8 mouse cellular contexts compared by ENCODE assay signal in the genomic region with DNA sequence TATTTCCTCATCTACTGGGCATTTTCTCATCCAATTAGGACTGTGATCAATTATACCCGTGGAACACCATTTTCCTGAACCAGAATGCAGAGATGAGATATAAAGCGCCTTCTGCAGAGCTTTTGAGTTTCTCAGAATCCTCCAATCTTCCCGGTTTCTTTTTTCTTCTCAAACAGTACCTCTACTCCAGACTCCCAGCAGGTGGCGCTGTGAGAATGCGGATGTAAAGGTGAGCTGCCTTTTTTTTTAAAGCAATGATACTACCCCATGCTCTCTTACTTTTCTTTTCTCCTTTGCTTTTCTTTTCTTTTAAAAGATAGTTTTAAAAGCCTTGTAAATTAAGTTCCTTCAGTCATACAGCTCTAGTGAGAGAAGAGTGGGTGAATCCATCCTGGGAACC.
A peak's percentile ranks its signal among the peaks of the same experiment; 100 is the strongest.
DNase-seq lines count a peak whose midpoint lies in the region; ATAC-seq and TF ChIP-seq lines count a peak whose summit lies in the region.

No protein-coding gene starts in this region.

- peak; percentile 90 for TF ChIP-seq CTCF in layer of hippocampus, adult 2 months (conservative IDR thresholded peaks at IDR 0.05)

- no peak overlapping the region for H3K27ac ChIP-seq in layer of hippocampus, adult 2 months

- ATAC-seq in erythroid progenitor cell, adult 5-6 weeks (replicated peaks; ENCODE audit: low FRiP score, poor library complexity, severe bottlenecking): no peak

- peak; percentile 6 to 17 for DNase-seq in B cell, adult 2 months
- peak; percentile 34 for DNase-seq in WW6 (ENCODE audit: low read depth, low spot score)
- peak; percentile 74 to 87 for DNase-seq in cerebellum, postnatal 25 days
- DNase-seq in gastrocnemius, adult 8-10 months (ENCODE audit: low spot score in 2 of 2): peak; percentile 4 to 6
- peak; percentile 59 to 82 for DNase-seq in layer of hippocampus, adult 2 months (ENCODE audit: low spot score in 2 of 2)
- DNase-seq in lung, postnatal 10 days: peak; percentile 61
- peak; percentile 94 for DNase-seq in right cerebral cortex, postnatal 14 days

- no peak overlapping the region for H3K4me3 ChIP-seq in layer of hippocampus, adult 2 months

Comparison
In these comparisons a context has a peak if more than half of its experiments do, and no peak if none do; other contexts are left out.
1. DNase-seq: peak in every context shown above with its lines; median percentile 94 in right cerebral cortex, postnatal 14 days; 80 in cerebellum, postnatal 25 days; 70 in layer of hippocampus, adult 2 months; 61 in lung, postnatal 10 days; 34 in WW6; 12 in B cell, adult 2 months; 5 in gastrocnemius, adult 8-10 months.